Mouse (Mus musculus) forebrain, embryonic 11.5 days (tissue): ENCODE results near the gene A930002H24Rik. TPM values are rescaled to one million over a fixed set of nuclear protein-coding genes. Genes with fewer than 3 reads are reported as not detected.
A peak's percentile ranks its signal among the peaks of the same experiment; 100 is the strongest.

Experiments used
- ATAC-seq: fragments of 200-750 bp; cut with Nextera tagmentation; replicated peaks from 2 replicates; pipeline ENCODE4 v1.8.0; 2017; ENCODE audit warnings: moderate TSS enrichment; ENCODE audit not compliant: low FRiP score
- DNase-seq: peaks from one replicate; pipeline ENCODE4 v3.0.0-alpha.2; 2017; ENCODE audit warnings: low spot score
- H3K27ac ChIP-seq: fragments of 300-500 bp; sonication (generic); 2 replicates; pipeline ENCODE4 v1.5.1; 2014; ENCODE audit warnings: low read depth, low read length
- H3K27me3 ChIP-seq: fragments of 300-500 bp; sonication (generic); 2 replicates; pipeline ENCODE4 v1.6.1; 2014; ENCODE audit warnings: mild to moderate bottlenecking, low read length, mixed read lengths; ENCODE audit not compliant: control insufficient read depth, insufficient read depth
- H3K36me3 ChIP-seq: fragments of 300-500 bp; sonication (generic); 2 replicates; pipeline ENCODE4 v1.6.1; 2014; ENCODE audit warnings: mild to moderate bottlenecking, low read length, moderate library complexity, mixed read lengths; ENCODE audit not compliant: control insufficient read depth, insufficient read depth
- H3K4me1 ChIP-seq: fragments of 300-500 bp; sonication (generic); replicated peaks from 2 replicates; pipeline ENCODE4 v1.6.1; 2014; ENCODE audit warnings: low read length, mixed read lengths; ENCODE audit not compliant: control insufficient read depth, insufficient read depth
- H3K4me2 ChIP-seq: fragments of 300-500 bp; sonication (generic); 2 replicates; pipeline ENCODE4 v1.6.1; 2014; ENCODE audit warnings: low read depth, mild to moderate bottlenecking, low read length, moderate library complexity, mixed read lengths; ENCODE audit not compliant: severe bottlenecking
- H3K4me3 ChIP-seq: fragments of 300-500 bp; sonication (generic); 2 replicates; pipeline ENCODE4 v1.5.1; 2014; ENCODE audit warnings: low read depth, low read length
- H3K9ac ChIP-seq: fragments of 300-500 bp; sonication (generic); 2 replicates; pipeline ENCODE4 v1.6.1; 2014; ENCODE audit warnings: low read length
- H3K9me3 ChIP-seq: fragments of 300-500 bp; sonication (generic); 2 replicates; pipeline ENCODE4 v1.6.1; 2016; ENCODE audit warnings: low read length, mixed read lengths; ENCODE audit not compliant: control insufficient read depth
- WGBS: fragments of 180-500 bp; shearing (Covaris S2); extraction: QIAGEN DNeasy Blood & Tissue Kit; methylation state at CpG from one replicate; pipeline ENCODE4 v1.1.7; 2014; 5-methylcytosine and 5-hydroxymethylcytosine counted together
- polyA plus RNA-seq: library from polyadenylated mRNA; unstranded; fragments of >200 nt; fragmentation: Nextera tagmentation; extraction: Ambion mirVana; gene quantifications from 2 replicates; pipeline ENCODE4 v1.2.1, GENCODE M21; 2014

Gene A930002H24Rik
- 2.1 and 4.1 TPM in 2 replicates for polyA plus RNA-seq

DNA sequence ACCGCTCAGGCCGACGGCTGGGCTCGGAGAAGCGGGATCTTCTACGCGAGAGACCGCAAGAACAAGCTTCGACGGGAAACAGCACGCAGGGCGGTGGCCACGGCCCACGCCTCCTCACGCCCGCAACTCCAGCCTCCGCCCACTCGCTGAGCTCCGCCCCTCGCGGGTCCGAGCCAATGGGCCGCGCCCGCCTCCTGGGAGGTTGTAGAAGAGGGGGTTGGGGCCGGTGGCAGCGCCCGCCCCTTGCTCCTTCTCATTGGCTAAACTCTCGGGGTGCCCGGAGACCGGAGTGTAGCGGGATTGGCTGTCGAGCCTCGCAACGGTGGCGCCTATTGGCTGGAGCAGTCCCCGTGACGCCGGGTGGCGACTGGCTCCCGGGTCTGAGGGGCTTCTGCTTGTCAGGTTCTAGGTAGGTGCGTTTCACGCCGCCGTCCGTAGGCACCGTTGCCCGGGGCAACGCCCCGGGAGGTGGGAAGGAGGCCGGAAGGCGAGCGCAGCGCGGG, at the start of gene A930002H24Rik:
Gene A930002H24Rik (minus strand): TSS at position 145 of the 503 bp plus-strand sequence.
- Histone ChIP-seq H3K9ac (peak within 1 kb of the TSS; percentile 83), H3K36me3 (no peaks in the 10 kb centered on the region), H3K4me1 (no peaks in the 10 kb centered on the region; the same call in 1 of the 2 replicates), H3K9me3 (no peaks in the 10 kb centered on the region), H3K27ac (peak within 1 kb of the TSS; percentile 59; the same call in 1 of the 2 replicates), H3K4me3 (peak within 1 kb of the TSS; percentile 88), H3K27me3 (no peaks in the 10 kb centered on the region), H3K4me2 (peak within 1 kb of the TSS; percentile 96)
- ATAC-seq (peak; percentile 99), DNase-seq (peak; percentile 99)
- under 1% methylated on average over 55 of the region's 55 CpGs for WGBS

- no peaks in the 10 kb centered on the region for H3K4me1 ChIP-seq
- no peak overlapping the region for H3K4me3 ChIP-seq
- H3K36me3 ChIP-seq: no peaks in the 10 kb centered on the region
- no peak overlapping the region for H3K27ac ChIP-seq
- H3K9ac ChIP-seq: no peak overlapping the region
- DNase-seq: no peak
- no peak for ATAC-seq
- no peak overlapping the region for H3K4me2 ChIP-seq
- H3K27me3 ChIP-seq: no peaks in the 10 kb centered on the region
- no peaks in the 10 kb centered on the region for H3K9me3 ChIP-seq
- WGBS: 95% methylated on average over 4 of the region's 4 CpGs
Observed at GRCm38 (mm10) chr17:63909297-63909696, 45.7 kb upstream of the A930002H24Rik start.

DNA sequence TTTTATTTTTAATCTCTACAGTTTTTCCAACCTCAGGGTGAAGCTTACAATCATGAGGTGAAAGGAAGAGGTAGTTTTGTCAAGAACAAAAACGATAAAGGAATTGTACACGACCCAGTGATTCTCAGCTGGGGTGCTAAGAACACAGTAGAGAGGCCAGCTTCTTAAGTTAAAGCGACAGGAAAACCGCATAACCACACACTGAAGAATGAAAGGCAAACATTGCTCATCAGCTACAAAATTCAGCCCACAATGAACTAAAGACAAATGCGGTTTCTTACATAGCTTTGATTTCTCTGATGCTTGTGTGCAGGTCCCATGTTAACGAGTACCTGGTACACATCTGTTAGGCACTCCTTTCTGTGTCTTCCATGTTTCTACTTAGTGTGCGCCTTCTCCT, 33.5 kb upstream of the A930002H24Rik start:
- H3K9ac ChIP-seq: no peak overlapping the region
- no peak for DNase-seq

DNA sequence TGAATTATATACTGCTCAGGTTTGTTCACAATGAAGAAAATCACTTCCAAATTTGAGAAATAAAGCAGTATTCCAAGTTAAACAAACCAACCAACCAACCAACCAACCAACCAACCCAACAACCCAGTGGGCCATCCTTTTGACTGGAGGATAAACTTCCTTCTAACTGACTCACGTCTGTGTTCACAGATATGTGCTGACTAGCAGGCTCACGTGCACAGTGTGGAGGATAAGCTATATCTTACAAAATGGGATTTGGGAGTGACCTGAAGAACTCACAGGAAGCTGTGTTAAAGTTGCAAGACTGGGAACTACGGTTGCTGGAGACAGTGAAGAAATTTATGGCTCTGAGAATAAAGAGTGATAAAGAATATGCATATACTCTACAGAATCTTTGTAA, 32.2 kb upstream of the A930002H24Rik start:
- no peak for DNase-seq

More for the DNA sequence above, 33.5 kb upstream of the A930002H24Rik start:
- Histone ChIP-seq H3K27ac (no peak overlapping the region), H3K4me2 (no peak overlapping the region), H3K9me3 (no peaks in the 10 kb centered on the region), H3K36me3 (no peaks in the 10 kb centered on the region), H3K27me3 (no peaks in the 10 kb centered on the region), H3K4me1 (no peaks in the 10 kb centered on the region), H3K4me3 (no peak overlapping the region)
- 70% methylated on average over 7 of the region's 7 CpGs for WGBS
- no peak for ATAC-seq

DNA sequence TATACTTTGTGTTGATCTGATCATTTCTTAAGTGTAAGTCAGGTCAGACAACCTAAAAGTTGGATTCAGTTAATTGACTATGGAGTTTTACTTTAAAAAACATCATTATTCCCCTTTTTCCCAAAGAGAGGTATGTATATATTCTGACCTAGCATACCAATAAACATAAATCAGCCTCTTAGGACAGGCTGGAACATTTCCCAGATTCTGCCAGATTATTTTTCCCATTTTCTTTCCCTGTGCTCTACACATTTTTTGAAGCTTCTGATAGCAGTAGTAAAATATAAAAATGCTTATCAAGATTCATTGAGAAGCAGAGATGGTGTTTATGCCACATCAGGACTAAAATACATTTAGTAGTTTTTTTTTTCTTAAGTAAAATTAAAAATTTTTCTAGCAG, 27.0 kb upstream of the A930002H24Rik start:
- H3K4me2 ChIP-seq: no peak overlapping the region

More for the DNA sequence above, 32.2 kb upstream of the A930002H24Rik start:
- Histone ChIP-seq H3K4me1 (no peaks in the 10 kb centered on the region), H3K36me3 (no peaks in the 10 kb centered on the region), H3K9ac (no peak overlapping the region), H3K27me3 (no peaks in the 10 kb centered on the region), H3K9me3 (no peaks in the 10 kb centered on the region), H3K27ac (no peak overlapping the region), H3K4me3 (no peak overlapping the region), H3K4me2 (no peak overlapping the region)
- WGBS: 89% methylated on average over 3 of the region's 3 CpGs
- ATAC-seq: no peak

GRCm38 (mm10) chr17:63886988-63887387, 23.4 kb upstream of the A930002H24Rik start:
- Histone ChIP-seq H3K4me3 (no peak overlapping the region), H3K27ac (no peak overlapping the region), H3K4me1 (no peaks in the 10 kb centered on the region), H3K27me3 (no peaks in the 10 kb centered on the region), H3K4me2 (no peak overlapping the region), H3K9ac (no peak overlapping the region), H3K36me3 (no peaks in the 10 kb centered on the region), H3K9me3 (no peaks in the 10 kb centered on the region)
- no peak for DNase-seq
- 92% methylated on average over 2 of the region's 2 CpGs for WGBS
- no peak for ATAC-seq

More for the DNA sequence above, 27.0 kb upstream of the A930002H24Rik start:
- Histone ChIP-seq H3K9me3 (no peaks in the 10 kb centered on the region), H3K36me3 (no peaks in the 10 kb centered on the region), H3K4me3 (no peak overlapping the region), H3K9ac (no peak overlapping the region), H3K4me1 (no peaks in the 10 kb centered on the region), H3K27ac (no peak overlapping the region), H3K27me3 (no peaks in the 10 kb centered on the region)
- no peak for ATAC-seq
- no peak for DNase-seq

DNA sequence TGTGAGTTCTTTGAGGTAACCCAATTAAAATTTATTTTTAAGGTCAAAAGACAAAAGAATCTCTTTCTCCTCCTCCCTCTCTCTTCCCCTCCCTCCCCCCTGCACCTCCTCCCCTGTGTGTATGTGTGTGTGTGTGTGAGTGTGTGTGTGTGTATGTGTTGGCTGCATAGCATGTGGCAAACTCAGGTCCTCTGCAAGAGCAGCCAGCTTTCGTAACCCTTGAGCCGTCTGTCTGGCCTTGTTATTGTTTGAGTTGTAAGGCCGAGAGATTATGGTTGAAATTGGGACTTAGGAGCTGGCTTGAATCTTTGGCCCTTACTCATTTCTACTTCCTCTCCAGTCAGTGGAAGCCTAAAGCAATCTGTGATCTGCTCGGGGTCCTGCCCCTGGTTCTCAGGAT, 16.4 kb upstream of the A930002H24Rik start:
- H3K36me3 ChIP-seq: no peaks in the 10 kb centered on the region
- H3K9ac ChIP-seq: no peak overlapping the region
- DNase-seq: no peak
- H3K9me3 ChIP-seq: no peaks in the 10 kb centered on the region
- no peak overlapping the region for H3K27ac ChIP-seq
- H3K4me2 ChIP-seq: no peak overlapping the region
- no peak overlapping the region for H3K4me3 ChIP-seq
- H3K4me1 ChIP-seq: no peaks in the 10 kb centered on the region
- ATAC-seq: no peak
- WGBS: 84% methylated on average over 4 of the region's 4 CpGs
- no peaks in the 10 kb centered on the region for H3K27me3 ChIP-seq

- Histone ChIP-seq H3K27ac (no peak overlapping the region), H3K4me2 (no peak overlapping the region), H3K4me3 (no peak overlapping the region), H3K36me3 (no peaks in the 10 kb centered on the region), H3K4me1 (no peaks in the 10 kb centered on the region), H3K9ac (no peak overlapping the region), H3K27me3 (no peaks in the 10 kb centered on the region), H3K9me3 (no peaks in the 10 kb centered on the region)
- ATAC-seq (no peak), DNase-seq (no peak)
- 88% methylated on average over 4 of the region's 4 CpGs for WGBS
Observed at GRCm38 (mm10) chr17:63878889-63879288, 15.3 kb upstream of the A930002H24Rik start.

- Histone ChIP-seq H3K4me1 (no peaks in the 10 kb centered on the region), H3K27me3 (no peaks in the 10 kb centered on the region), H3K4me3 (no peak overlapping the region), H3K9me3 (no peaks in the 10 kb centered on the region), H3K36me3 (no peaks in the 10 kb centered on the region), H3K4me2 (no peak overlapping the region), H3K27ac (no peak overlapping the region), H3K9ac (no peak overlapping the region)
- no peak for ATAC-seq
- no peak for DNase-seq
- WGBS: 95% methylated on average over 7 of the region's 7 CpGs
Observed at GRCm38 (mm10) chr17:63871773-63872172, 8.2 kb upstream of the A930002H24Rik start.
